Mouse (Mus musculus) stomach, embryonic 14.5 days (tissue): ENCODE data around the gene Abcc3. TPM values are rescaled to one million over a fixed set of nuclear protein-coding genes. Genes with fewer than 3 reads are reported as not detected.

Experiments used
- ATAC-seq: fragments of 200-750 bp; cut with Nextera tagmentation; 2 replicates; pipeline ENCODE4 v1.8.0; 2017; ENCODE audit warnings: low read depth, moderate TSS enrichment; ENCODE audit not compliant: insufficient number of reproducible peaks, insufficient read depth, low FRiP score
- H3K27ac ChIP-seq: fragments of 300-500 bp; sonication (generic); 2 replicates; pipeline ENCODE4 v1.5.1; 2014; ENCODE audit warnings: mild to moderate bottlenecking, low read length, moderate library complexity, mixed read lengths
- H3K27me3 ChIP-seq: fragments of 300-500 bp; sonication (generic); 2 replicates; pipeline ENCODE4 v1.6.1; 2014; ENCODE audit warnings: low read length, control low read depth, mixed read lengths; ENCODE audit not compliant: control insufficient read depth, insufficient read depth
- H3K36me3 ChIP-seq: fragments of 300-500 bp; sonication (generic); 2 replicates; pipeline ENCODE4 v1.6.1; 2014; ENCODE audit warnings: mild to moderate bottlenecking, control low read depth, low read length, moderate library complexity, mixed read lengths; ENCODE audit not compliant: control insufficient read depth, insufficient read depth
- H3K4me1 ChIP-seq: fragments of 300-500 bp; sonication (generic); 2 replicates; pipeline ENCODE4 v1.6.1; 2014; ENCODE audit warnings: low read length, control low read depth, mixed read lengths; ENCODE audit not compliant: control insufficient read depth, insufficient read depth
- H3K4me2 ChIP-seq: fragments of 300-500 bp; sonication (generic); replicated peaks from 2 replicates; pipeline ENCODE4 v1.6.1; 2014; ENCODE audit warnings: low read depth, low read length, control low read depth
- H3K4me3 ChIP-seq: fragments of 300-500 bp; sonication (generic); 2 replicates; pipeline ENCODE4 v1.5.1; 2014; ENCODE audit warnings: low read depth, low read length, control low read depth
- H3K9ac ChIP-seq: fragments of 300-500 bp; sonication (generic); replicated peaks from 2 replicates; pipeline ENCODE4 v1.6.1; 2014; ENCODE audit warnings: low read depth, mild to moderate bottlenecking, control low read depth, low read length, moderate library complexity, mixed read lengths
- H3K9me3 ChIP-seq: fragments of 300-500 bp; sonication (generic); 2 replicates; pipeline ENCODE4 v1.6.1; 2016; ENCODE audit warnings: low read depth, low read length, control low read depth; ENCODE audit not compliant: control insufficient read depth
- WGBS: fragments of 180-500 bp; shearing (Covaris S2); extraction: QIAGEN DNeasy Blood & Tissue Kit; methylation state at CpG from one replicate; pipeline ENCODE4 v1.1.7; 2014; 5-methylcytosine and 5-hydroxymethylcytosine counted together
- polyA plus RNA-seq: library from polyadenylated mRNA; unstranded; fragments of >200 nt; fragmentation: Nextera tagmentation; extraction: Ambion mirVana; gene quantifications from 2 replicates; pipeline ENCODE4 v1.2.1, GENCODE M21; 2014

Gene Abcc3
- polyA plus RNA-seq, 1 experiment from 2014 or later: 4.5 TPM

DNA sequence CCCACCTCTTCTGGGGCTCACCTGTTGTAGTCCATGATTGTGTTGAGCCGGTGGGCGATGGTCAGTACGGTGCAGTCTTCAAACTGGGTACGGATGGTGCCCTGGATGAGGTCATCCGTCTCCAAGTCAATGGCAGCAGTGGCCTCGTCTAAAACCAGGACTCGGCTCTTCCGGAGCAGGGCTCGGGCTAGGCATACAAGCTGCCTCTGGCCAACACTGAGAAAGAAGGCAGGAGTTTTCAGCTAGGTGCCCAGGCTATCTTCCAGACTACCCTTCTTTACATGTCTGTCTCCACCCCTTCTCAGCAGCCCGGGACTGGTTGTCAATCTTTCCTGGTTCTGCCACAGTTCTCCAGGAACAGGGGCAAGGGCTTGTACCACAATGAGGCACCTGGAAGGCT is 46.9 kb downstream of the Abcc3 start:
- Histone ChIP-seq H3K4me3 (no peak overlapping the region), H3K4me2 (no peak overlapping the region), H3K4me1 (peaks cover 46% of the 10 kb centered on the region), H3K9ac (no peak overlapping the region), H3K27ac (peak overlapping the region; percentile 22; the same call in 1 of the 2 replicates), H3K36me3 (no peaks in the 10 kb centered on the region), H3K27me3 (no peaks in the 10 kb centered on the region), H3K9me3 (no peaks in the 10 kb centered on the region)
- no peak for ATAC-seq
- WGBS: 71% methylated on average over 10 of the region's 10 CpGs

DNA sequence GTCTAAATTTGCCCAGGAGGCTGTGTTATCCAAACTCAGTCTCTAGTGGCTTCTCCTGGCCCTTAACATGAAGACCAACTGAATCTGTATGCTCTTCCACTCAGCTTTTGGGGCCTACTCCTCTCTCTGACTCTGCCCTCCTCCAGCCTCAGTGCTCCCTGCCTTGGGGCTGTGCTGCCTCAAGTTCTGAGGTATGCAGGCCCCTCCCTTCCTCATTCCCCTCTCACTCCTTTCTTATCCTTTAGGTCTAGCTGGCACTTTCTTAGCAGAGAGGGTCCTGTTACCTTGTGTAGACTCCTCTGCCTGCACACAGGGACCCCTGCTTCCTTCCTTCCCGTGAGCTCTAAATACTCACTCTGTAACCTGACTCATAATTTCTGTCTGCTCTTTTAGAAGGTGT is 48.3 kb downstream of the Abcc3 start:
- H3K4me1 ChIP-seq: peaks cover 46% of the 10 kb centered on the region
- ATAC-seq: no peak

DNA sequence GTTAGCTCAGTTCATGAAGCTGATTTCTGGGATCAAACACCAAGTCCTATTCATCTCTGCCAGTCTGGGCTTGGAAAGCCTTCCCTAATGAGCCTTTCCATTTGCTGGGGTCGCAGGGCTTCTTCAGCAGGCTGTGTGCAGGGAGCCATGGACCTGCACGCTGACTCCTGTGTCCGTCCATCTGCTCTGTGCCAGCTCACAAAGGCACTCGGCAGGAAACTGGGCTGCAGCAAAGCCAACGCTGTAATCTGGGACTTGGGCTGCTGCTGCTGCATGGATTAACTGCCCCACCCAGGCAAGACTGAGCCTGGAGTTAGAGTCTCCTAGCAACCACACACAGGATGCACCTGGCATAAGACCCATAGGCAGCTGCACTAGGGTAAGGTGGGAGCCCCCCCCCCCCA is 48.8 kb downstream of the Abcc3 start:
- Histone ChIP-seq H3K9me3 (no peaks in the 10 kb centered on the region), H3K27me3 (no peaks in the 10 kb centered on the region), H3K4me3 (no peak overlapping the region), H3K9ac (no peak overlapping the region), H3K4me2 (no peak overlapping the region), H3K36me3 (peaks cover 8% of the 10 kb centered on the region), H3K4me1 (peaks cover 46% of the 10 kb centered on the region), H3K27ac (no peak overlapping the region)
- ATAC-seq: no peak
- 37% methylated on average over 5 of the region's 5 CpGs for WGBS

More for the DNA sequence above, 48.3 kb downstream of the Abcc3 start:
- Histone ChIP-seq H3K4me2 (no peak overlapping the region), H3K27me3 (no peaks in the 10 kb centered on the region), H3K9ac (no peak overlapping the region), H3K4me3 (no peak overlapping the region), H3K9me3 (no peaks in the 10 kb centered on the region), H3K36me3 (peaks cover 3% of the 10 kb centered on the region), H3K27ac (no peak overlapping the region)
- WGBS: 48% methylated on average over 1 of the region's 1 CpGs

DNA sequence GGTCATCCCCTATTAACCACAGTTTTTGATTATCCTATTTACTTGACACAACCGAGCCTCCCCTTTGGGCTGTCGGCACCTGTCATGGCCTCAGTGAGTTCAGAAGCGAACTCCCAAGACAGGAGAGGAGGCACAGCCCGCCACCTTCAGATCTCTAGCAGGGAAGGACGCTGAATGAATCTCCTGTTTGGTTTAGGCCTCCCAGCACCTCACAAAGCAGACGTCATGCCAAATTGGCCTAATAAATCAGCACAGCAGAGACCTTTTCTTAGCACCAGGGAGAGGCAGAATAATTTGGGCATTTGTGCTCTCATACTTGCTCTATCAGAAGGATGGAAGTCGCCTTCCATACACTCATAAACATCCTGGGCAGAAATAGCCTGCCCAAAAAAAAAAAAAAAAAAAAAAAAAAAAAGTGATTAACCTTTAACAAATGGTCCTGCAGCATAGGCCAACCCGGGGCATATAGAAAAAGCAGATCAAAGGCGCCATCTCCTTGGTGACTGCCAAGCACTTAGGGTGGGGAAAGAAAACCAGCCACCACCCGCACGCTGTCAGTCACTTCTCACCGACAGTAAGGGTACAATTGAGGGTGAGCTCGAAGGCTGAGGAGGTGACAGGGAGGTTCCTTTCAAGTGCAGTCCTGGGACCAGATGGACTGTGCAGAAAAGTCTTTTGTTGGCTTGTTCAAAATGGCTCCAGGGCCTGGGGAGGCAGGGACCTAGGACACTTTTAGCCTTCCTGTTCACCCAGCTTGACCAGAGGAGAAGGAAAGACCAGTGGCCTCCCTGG is 50.5 kb downstream of the Abcc3 start:
- H3K36me3 ChIP-seq: peaks cover 19% of the 10 kb centered on the region
- H3K4me1 ChIP-seq: peaks cover 43% of the 10 kb centered on the region
- H3K9ac ChIP-seq: no peak overlapping the region
- no peaks in the 10 kb centered on the region for H3K9me3 ChIP-seq
- ATAC-seq: no peak
- H3K4me2 ChIP-seq: no peak overlapping the region
- no peaks in the 10 kb centered on the region for H3K27me3 ChIP-seq
- 34% methylated on average over 13 of the region's 13 CpGs for WGBS
- H3K27ac ChIP-seq: peak overlapping the region; percentile 71; the same call in 1 of the 2 replicates
- no peak overlapping the region for H3K4me3 ChIP-seq

DNA sequence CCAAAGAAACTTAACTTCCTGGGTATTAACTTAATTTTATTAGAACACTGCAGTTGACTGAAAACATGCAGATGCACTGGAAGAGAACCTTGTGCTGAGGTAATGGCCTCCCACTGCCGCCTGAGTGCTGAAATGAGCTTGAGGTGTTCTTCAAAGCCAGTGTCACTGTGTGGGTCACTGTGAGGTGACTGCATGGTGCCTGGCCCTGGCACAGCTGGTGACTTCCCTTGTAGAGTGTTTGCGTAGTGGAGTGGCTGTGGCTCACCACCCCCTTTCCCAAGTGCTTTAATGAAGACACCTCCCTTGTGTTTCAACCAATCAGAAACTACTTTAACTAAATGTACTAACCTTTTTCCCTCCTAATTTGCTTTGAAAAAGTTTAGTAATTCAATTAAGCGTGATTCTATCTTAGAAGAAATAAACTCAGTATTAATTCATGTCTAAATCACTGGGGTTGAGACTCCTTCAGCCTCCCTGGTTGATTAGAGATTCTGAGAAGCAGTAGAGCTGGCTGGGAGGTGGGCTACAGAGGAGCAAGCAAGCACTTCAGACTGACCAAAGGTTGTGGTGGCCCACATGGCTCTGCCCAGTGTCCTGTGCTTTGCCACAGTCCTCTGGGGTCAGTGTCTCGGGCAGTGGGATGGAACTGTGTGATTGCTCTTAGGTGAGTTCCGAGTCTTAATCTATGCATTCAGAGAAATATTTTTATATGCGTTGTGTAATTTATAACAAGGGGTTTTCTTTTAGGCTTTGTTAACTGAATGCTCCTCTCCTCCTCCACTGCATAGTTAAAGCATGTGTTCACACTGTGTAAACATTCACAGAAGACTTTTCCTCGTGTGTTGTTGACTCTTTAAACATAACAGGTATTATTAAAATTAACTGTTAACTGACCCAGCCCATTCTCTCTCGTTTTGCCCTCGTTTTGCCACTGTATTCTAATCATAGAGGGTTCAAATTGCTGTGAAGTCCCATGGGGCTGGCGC is 51.6 kb downstream of the Abcc3 start:
- Histone ChIP-seq H3K36me3 (peaks cover 19% of the 10 kb centered on the region), H3K9ac (no peak overlapping the region), H3K4me2 (no peak overlapping the region), H3K27me3 (no peaks in the 10 kb centered on the region), H3K27ac (peak overlapping the region; percentile 72), H3K4me3 (no peak overlapping the region), H3K9me3 (no peaks in the 10 kb centered on the region), H3K4me1 (peaks cover 33% of the 10 kb centered on the region)
- peak; percentile 73 for ATAC-seq
- WGBS: 56% methylated on average over 10 of the region's 10 CpGs

DNA sequence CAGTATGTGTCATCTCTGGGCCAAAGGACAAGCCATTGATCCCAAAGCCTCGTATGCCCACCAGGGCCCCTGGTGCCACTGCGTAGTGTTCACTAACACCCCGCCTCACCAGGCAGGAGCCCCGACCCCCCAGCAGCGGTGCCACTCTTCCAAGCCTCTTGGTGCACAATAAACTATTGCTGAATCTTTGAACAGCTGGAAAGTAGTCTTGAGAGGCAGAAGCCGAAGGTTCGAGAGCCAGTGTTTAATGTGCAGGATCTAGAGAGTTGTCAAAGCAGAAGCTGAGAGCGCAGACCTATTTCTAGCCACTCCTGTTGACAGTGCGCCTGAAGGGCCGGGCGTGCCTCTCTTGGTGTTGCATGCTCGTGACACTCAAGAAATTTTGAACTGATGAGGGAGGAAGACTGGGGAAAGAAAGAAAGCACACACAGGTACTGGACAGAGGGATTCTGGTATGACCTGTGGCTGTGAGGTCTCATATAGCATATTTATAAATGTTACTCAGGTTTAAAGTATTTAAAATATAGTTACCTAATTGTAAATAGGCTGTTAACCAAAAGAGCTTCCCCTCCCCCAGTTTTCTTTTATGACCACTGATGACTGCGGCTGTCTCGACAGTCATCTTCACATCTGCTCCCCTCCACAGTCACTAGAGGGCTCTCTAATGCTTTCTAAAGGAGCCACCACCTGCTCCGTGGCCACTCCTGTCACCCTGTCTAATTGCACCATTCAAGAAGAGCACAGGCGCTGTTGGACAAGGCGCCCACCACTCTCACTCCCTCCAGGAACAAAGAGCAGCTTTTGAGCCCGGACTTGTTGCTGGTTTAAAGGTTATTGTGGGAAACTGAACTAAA is 52.8 kb downstream of the Abcc3 start:
- H3K4me3 ChIP-seq: no peak overlapping the region
- no peak overlapping the region for H3K4me2 ChIP-seq
- peak; percentile 47; the same call in 1 of the 2 replicates for ATAC-seq
- H3K9ac ChIP-seq: no peak overlapping the region
- H3K27me3 ChIP-seq: no peaks in the 10 kb centered on the region
- peaks cover 26% of the 10 kb centered on the region for H3K36me3 ChIP-seq
- H3K27ac ChIP-seq: no peak overlapping the region
- H3K4me1 ChIP-seq: peaks cover 28% of the 10 kb centered on the region
- whole genome bisulfite sequencing: 57% methylated on average over 18 of the region's 18 CpGs
- no peaks in the 10 kb centered on the region for H3K9me3 ChIP-seq

DNA sequence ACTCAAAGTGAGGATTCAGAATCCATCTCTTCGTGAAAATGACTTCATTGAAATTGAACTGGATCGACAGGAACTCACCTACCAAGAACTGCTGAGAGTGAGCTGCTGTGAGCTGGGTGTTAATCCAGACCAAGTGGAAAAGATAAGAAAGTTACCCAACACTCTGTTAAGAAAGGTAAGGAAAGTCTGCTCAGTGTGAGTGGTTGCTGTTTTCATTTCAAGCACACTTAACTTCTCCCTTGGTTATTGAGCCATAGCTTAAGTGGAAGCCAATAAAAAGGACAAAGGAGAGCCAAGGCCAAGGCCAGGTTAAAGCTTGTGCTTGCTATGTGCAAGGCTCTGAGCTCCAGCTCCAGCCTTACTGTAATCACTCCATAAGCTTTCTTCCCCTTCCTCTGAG is 54.5 kb downstream of the Abcc3 start:
- WGBS: 89% methylated on average over 2 of the region's 2 CpGs
- Histone ChIP-seq H3K27ac (no peak overlapping the region), H3K9ac (no peak overlapping the region), H3K27me3 (no peaks in the 10 kb centered on the region), H3K36me3 (peaks cover 32% of the 10 kb centered on the region), H3K4me3 (no peak overlapping the region), H3K9me3 (no peaks in the 10 kb centered on the region), H3K4me2 (no peak overlapping the region), H3K4me1 (peaks cover 14% of the 10 kb centered on the region)
- no peak for ATAC-seq

DNA sequence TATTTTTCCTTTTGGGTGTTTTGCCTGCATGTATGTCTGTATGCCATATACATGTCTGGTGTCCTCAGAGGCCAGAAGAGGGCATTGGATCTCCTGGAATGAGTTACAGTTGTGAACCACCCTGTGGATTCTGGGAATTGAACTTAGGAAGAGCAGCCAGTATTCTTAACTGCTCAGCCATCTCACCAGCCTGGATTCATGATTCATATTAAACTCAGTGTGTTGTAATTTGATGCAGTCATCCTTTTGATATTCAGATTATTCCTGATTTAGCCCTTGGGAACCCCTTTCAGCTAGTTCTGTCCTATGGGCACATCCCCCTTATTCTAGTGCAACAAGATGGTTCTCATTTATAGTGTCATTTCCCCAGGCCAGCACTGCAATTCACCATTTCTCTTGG is 56.2 kb downstream of the Abcc3 start:
- H3K4me1 ChIP-seq: no peaks in the 10 kb centered on the region; the same call in none of the 2 replicates
- peaks cover 37% of the 10 kb centered on the region for H3K36me3 ChIP-seq
- H3K9ac ChIP-seq: no peak overlapping the region
- no peaks in the 10 kb centered on the region for H3K9me3 ChIP-seq
- H3K27ac ChIP-seq: no peak overlapping the region
- no peak overlapping the region for H3K4me2 ChIP-seq
- no peak for ATAC-seq
- no peaks in the 10 kb centered on the region for H3K27me3 ChIP-seq
- H3K4me3 ChIP-seq: no peak overlapping the region
